Mouse (Mus musculus): ENCODE data around the gene Nr1h3.

GRCm38 (mm10) chr2:91157002-91157752 is 45.5 kb downstream of the Nr1h3 start:
- TF ChIP-seq POLR2A (IDR thresholded peaks at IDR 0.05; ENCODE audit: low read depth, low read length) (no peak), CTCF (IDR thresholded peaks at IDR 0.05; ENCODE audit: extremely low read depth, insufficient read depth, insufficient read length, insufficient replicate concordance) (no peak)
